Mouse (Mus musculus): ENCODE measurements at regions not wholly inside any gene's neighbourhood (a gene's known extent, or its start where the extent isn't known, plus 50 kb on each side); places are given as distances from the start of the nearest gene placed in this dataset.

- H3K4me2 ChIP-seq (replicated peaks), result no peak overlapping the region
- H3K9ac ChIP-seq (replicated peaks), result no peak overlapping the region
- H3K4me1 ChIP-seq (replicated peaks), result no peaks in the 10 kb centered on the region
- 78% methylated on average over 2 of the region's 2 CpGs for WGBS
- H3K27me3 ChIP-seq, result no peaks in the 10 kb centered on the region
- no peak overlapping the region for H3K4me3 ChIP-seq (replicated peaks)
- H3K9me3 ChIP-seq, result no peaks in the 10 kb centered on the region
- no peaks in the 10 kb centered on the region for H3K36me3 ChIP-seq
- H3K27ac ChIP-seq, result no peak overlapping the region
- no peak for ATAC-seq
Measured at GRCm38 (mm10) chrX:7474831-7475230, 98.6 kb upstream of the Foxp3 start.

- WGBS, result 32% methylated on average over 2 of the region's 2 CpGs
Measured at GRCm38 (mm10) chrX:7473814-7474213, 98.2 kb upstream of the Usp27x start.

GRCm38 (mm10) chrX:7469801-7470200 lies 94.2 kb upstream of the Usp27x start:
- WGBS, result 79% methylated on average over 1 of the region's 1 CpGs
- Histone ChIP-seq H3K4me1 (replicated peaks) (no peaks in the 10 kb centered on the region), H3K27me3 (no peaks in the 10 kb centered on the region), H3K9ac (replicated peaks) (no peak overlapping the region), H3K4me3 (replicated peaks) (no peak overlapping the region), H3K9me3 (no peaks in the 10 kb centered on the region), H3K27ac (no peak overlapping the region), H3K36me3 (no peaks in the 10 kb centered on the region), H3K4me2 (replicated peaks) (no peak overlapping the region)
- ATAC-seq, result no peak

More at GRCm38 (mm10) chrX:7473814-7474213, 98.2 kb upstream of the Usp27x start:
- Histone ChIP-seq H3K9ac (replicated peaks) (no peak overlapping the region), H3K36me3 (no peaks in the 10 kb centered on the region), H3K9me3 (no peaks in the 10 kb centered on the region), H3K27me3 (no peaks in the 10 kb centered on the region), H3K4me1 (replicated peaks) (no peaks in the 10 kb centered on the region), H3K4me2 (replicated peaks) (no peak overlapping the region), H3K4me3 (replicated peaks) (no peak overlapping the region), H3K27ac (no peak overlapping the region)
- ATAC-seq, result peak; percentile 60; the same call in 1 of the 2 replicates

- no peak overlapping the region for H3K9ac ChIP-seq (replicated peaks)
- no peak for ATAC-seq
- H3K27me3 ChIP-seq, result no peaks in the 10 kb centered on the region
- no peak overlapping the region for H3K4me2 ChIP-seq (replicated peaks)
- H3K36me3 ChIP-seq, result no peaks in the 10 kb centered on the region
- H3K27ac ChIP-seq, result no peak overlapping the region
- H3K4me1 ChIP-seq (replicated peaks), result no peaks in the 10 kb centered on the region
- H3K4me3 ChIP-seq (replicated peaks), result no peak overlapping the region
- WGBS, result 66% methylated on average over 1 of the region's 1 CpGs
- no peaks in the 10 kb centered on the region for H3K9me3 ChIP-seq
Measured at GRCm38 (mm10) chrX:7467985-7468384, 92.4 kb upstream of the Usp27x start.

GRCm38 (mm10) chrX:7456851-7457250 lies 81.2 kb upstream of the Usp27x start:
- no peak overlapping the region for H3K4me3 ChIP-seq (replicated peaks)
- H3K27me3 ChIP-seq, result no peaks in the 10 kb centered on the region
- H3K4me2 ChIP-seq (replicated peaks), result no peak overlapping the region
- 84% methylated on average over 4 of the region's 4 CpGs for WGBS
- ATAC-seq, result no peak
- no peak overlapping the region for H3K27ac ChIP-seq
- H3K36me3 ChIP-seq, result no peaks in the 10 kb centered on the region
- H3K9ac ChIP-seq (replicated peaks), result no peak overlapping the region
- no peaks in the 10 kb centered on the region for H3K4me1 ChIP-seq (replicated peaks)
- H3K9me3 ChIP-seq, result no peaks in the 10 kb centered on the region

GRCm38 (mm10) chrX:7445035-7445434 lies 69.4 kb upstream of the Usp27x start:
- ATAC-seq, result no peak
- Histone ChIP-seq H3K4me1 (replicated peaks) (no peaks in the 10 kb centered on the region), H3K27ac (no peak overlapping the region), H3K4me3 (replicated peaks) (no peak overlapping the region), H3K27me3 (no peaks in the 10 kb centered on the region), H3K9me3 (no peaks in the 10 kb centered on the region), H3K36me3 (no peaks in the 10 kb centered on the region), H3K9ac (replicated peaks) (no peak overlapping the region), H3K4me2 (replicated peaks) (no peak overlapping the region)
- 76% methylated on average over 3 of the region's 3 CpGs for WGBS

- Histone ChIP-seq H3K4me3 (replicated peaks) (no peak overlapping the region), H3K27me3 (no peaks in the 10 kb centered on the region), H3K36me3 (no peaks in the 10 kb centered on the region), H3K4me1 (replicated peaks) (no peaks in the 10 kb centered on the region), H3K9me3 (no peaks in the 10 kb centered on the region), H3K27ac (no peak overlapping the region), H3K9ac (replicated peaks) (no peak overlapping the region), H3K4me2 (replicated peaks) (no peak overlapping the region)
- ATAC-seq, result no peak
- 56% methylated on average over 6 of the region's 6 CpGs for WGBS
Measured at GRCm38 (mm10) chrX:7444583-7444982, 69.0 kb upstream of the Usp27x start.

- no peaks in the 10 kb centered on the region for H3K4me1 ChIP-seq (replicated peaks)
- H3K4me2 ChIP-seq (replicated peaks), result no peak overlapping the region
- H3K27me3 ChIP-seq, result no peaks in the 10 kb centered on the region
- no peaks in the 10 kb centered on the region for H3K36me3 ChIP-seq
- H3K27ac ChIP-seq, result no peak overlapping the region
- no peaks in the 10 kb centered on the region for H3K9me3 ChIP-seq
- WGBS, result 27% methylated on average over 6 of the region's 6 CpGs
- ATAC-seq, result no peak
- no peak overlapping the region for H3K9ac ChIP-seq (replicated peaks)
- H3K4me3 ChIP-seq (replicated peaks), result no peak overlapping the region
Measured at GRCm38 (mm10) chrX:7443996-7444421, 68.4 kb upstream of the Usp27x start.

GRCm38 (mm10) chrX:7435375-7436042 lies 59.9 kb upstream of the Usp27x start:
- 96% methylated on average over 2 of the region's 2 CpGs for whole genome bisulfite sequencing
- Histone ChIP-seq H3K27me3 (no peaks in the 10 kb centered on the region), H3K27ac (no peak overlapping the region)

GRCm38 (mm10) chrX:7434268-7434667 lies 58.6 kb upstream of the Usp27x start:
- Histone ChIP-seq H3K9me3 (no peaks in the 10 kb centered on the region), H3K4me3 (replicated peaks) (no peak overlapping the region), H3K27ac (no peak overlapping the region), H3K27me3 (no peaks in the 10 kb centered on the region), H3K4me2 (replicated peaks) (no peak overlapping the region), H3K4me1 (replicated peaks) (peaks cover 4% of the 10 kb centered on the region; the same call in 1 of the 2 replicates), H3K9ac (replicated peaks) (no peak overlapping the region), H3K36me3 (no peaks in the 10 kb centered on the region)
- no peak for ATAC-seq
- 69% methylated on average over 2 of the region's 2 CpGs for WGBS

More at GRCm38 (mm10) chrX:7435375-7436042, 59.9 kb upstream of the Usp27x start:
- no peaks in the 10 kb centered on the region for H3K9me3 ChIP-seq
- no peak overlapping the region for H3K9ac ChIP-seq (replicated peaks)
- no peak overlapping the region for H3K4me3 ChIP-seq (replicated peaks)
- no peak for ATAC-seq
- H3K36me3 ChIP-seq, result no peaks in the 10 kb centered on the region
- H3K4me1 ChIP-seq (replicated peaks), result no peaks in the 10 kb centered on the region
- H3K4me2 ChIP-seq (replicated peaks), result no peak overlapping the region

- no peaks in the 10 kb centered on the region for H3K9me3 ChIP-seq
- H3K27ac ChIP-seq, result no peak overlapping the region
- no peak overlapping the region for H3K9ac ChIP-seq (replicated peaks)
- H3K4me2 ChIP-seq (replicated peaks), result no peak overlapping the region
- H3K27me3 ChIP-seq, result no peaks in the 10 kb centered on the region
- WGBS, result 96% methylated on average over 1 of the region's 1 CpGs
- H3K4me3 ChIP-seq (replicated peaks), result no peak overlapping the region
- no peaks in the 10 kb centered on the region for H3K36me3 ChIP-seq
- no peak for ATAC-seq
- peaks cover 11% of the 10 kb centered on the region for H3K4me1 ChIP-seq (replicated peaks)
Measured at GRCm38 (mm10) chrX:7430456-7430855, 54.8 kb upstream of the Usp27x start.

GRCm38 (mm10) chrX:7429524-7429865 lies 53.9 kb upstream of the Usp27x start:
- WGBS, result 21% methylated on average over 5 of the region's 5 CpGs
- Histone ChIP-seq H3K27ac (0 out of 2 replicates have a peak overlapping the region, but pooled peaks have one; percentile 35), H3K27me3 (no peaks in the 10 kb centered on the region), H3K4me2 (replicated peaks) (no peak overlapping the region), H3K9me3 (no peaks in the 10 kb centered on the region), H3K4me3 (replicated peaks) (no peak overlapping the region), H3K36me3 (no peaks in the 10 kb centered on the region), H3K9ac (replicated peaks) (no peak overlapping the region), H3K4me1 (replicated peaks) (peaks cover 11% of the 10 kb centered on the region)
- peak; percentile 11; the same call in 1 of the 2 replicates for ATAC-seq
